Mouse (Mus musculus) limb, embryonic 10.5 days (tissue): ENCODE data around the gene B4galt1. TPM values are rescaled to one million over a fixed set of nuclear protein-coding genes. Genes with fewer than 3 reads are reported as not detected.

Experiments
- DNase-seq: peaks from one replicate; pipeline ENCODE4 v3.0.0-alpha.2; 2017; ENCODE audit warnings: low spot score
- H3K27ac ChIP-seq: fragments of 300-500 bp; sonication (generic); 2 replicates; pipeline ENCODE4 v1.5.1; 2016; ENCODE audit warnings: mild to moderate bottlenecking
- H3K27me3 ChIP-seq: fragments of 300-500 bp; sonication (generic); 2 replicates; pipeline ENCODE4 v1.6.1; 2016; ENCODE audit warnings: low read depth, mild to moderate bottlenecking; ENCODE audit not compliant: poor library complexity, severe bottlenecking
- H3K36me3 ChIP-seq: fragments of 300-500 bp; sonication (generic); 2 replicates; pipeline ENCODE4 v1.6.1; 2016; ENCODE audit warnings: mild to moderate bottlenecking, moderate library complexity
- H3K4me1 ChIP-seq: fragments of 300-500 bp; sonication (generic); 2 replicates; pipeline ENCODE4 v1.6.1; 2016
- H3K4me3 ChIP-seq: fragments of 300-500 bp; sonication (generic); 2 replicates; pipeline ENCODE4 v1.5.1; 2016; ENCODE audit warnings: mild to moderate bottlenecking, moderate library complexity
- H3K9me3 ChIP-seq: fragments of 300-500 bp; sonication (generic); replicated peaks from 2 replicates; pipeline ENCODE4 v1.6.1; 2016; ENCODE audit warnings: mild to moderate bottlenecking
- WGBS: fragments of 180-500 bp; shearing (Covaris S2); methylation state at CpG from one replicate; pipeline ENCODE4 v1.1.7; 2016; 5-methylcytosine and 5-hydroxymethylcytosine counted together
- microRNA-seq: library from miRNA; unstranded; fragments of <30 nt; microRNA quantifications from one replicate; pipeline ENCODE4, GENCODE M21; 2017
- polyA plus RNA-seq: library from polyadenylated mRNA; unstranded; fragments of >200 nt; fragmentation: Nextera tagmentation; extraction: Ambion mirVana; gene quantifications from 2 replicates; pipeline ENCODE4 v1.2.1, GENCODE M21; 2016

Gene B4galt1
- polyA plus RNA-seq, 1 experiment from 2014 or later, result 29.9 TPM

GRCm38 (mm10) chr4:40776416-40776815 lies 77.4 kb downstream of the B4galt1 start:
- Histone ChIP-seq H3K36me3 (no peaks in the 10 kb centered on the region), H3K4me3 (no peak overlapping the region), H3K4me1 (peaks cover 46% of the 10 kb centered on the region), H3K9me3 (no peaks in the 10 kb centered on the region), H3K27me3 (no peaks in the 10 kb centered on the region), H3K27ac (no peak overlapping the region)
- 88% methylated on average over 4 of the region's 4 CpGs for WGBS
- no peak for DNase-seq

DNA sequence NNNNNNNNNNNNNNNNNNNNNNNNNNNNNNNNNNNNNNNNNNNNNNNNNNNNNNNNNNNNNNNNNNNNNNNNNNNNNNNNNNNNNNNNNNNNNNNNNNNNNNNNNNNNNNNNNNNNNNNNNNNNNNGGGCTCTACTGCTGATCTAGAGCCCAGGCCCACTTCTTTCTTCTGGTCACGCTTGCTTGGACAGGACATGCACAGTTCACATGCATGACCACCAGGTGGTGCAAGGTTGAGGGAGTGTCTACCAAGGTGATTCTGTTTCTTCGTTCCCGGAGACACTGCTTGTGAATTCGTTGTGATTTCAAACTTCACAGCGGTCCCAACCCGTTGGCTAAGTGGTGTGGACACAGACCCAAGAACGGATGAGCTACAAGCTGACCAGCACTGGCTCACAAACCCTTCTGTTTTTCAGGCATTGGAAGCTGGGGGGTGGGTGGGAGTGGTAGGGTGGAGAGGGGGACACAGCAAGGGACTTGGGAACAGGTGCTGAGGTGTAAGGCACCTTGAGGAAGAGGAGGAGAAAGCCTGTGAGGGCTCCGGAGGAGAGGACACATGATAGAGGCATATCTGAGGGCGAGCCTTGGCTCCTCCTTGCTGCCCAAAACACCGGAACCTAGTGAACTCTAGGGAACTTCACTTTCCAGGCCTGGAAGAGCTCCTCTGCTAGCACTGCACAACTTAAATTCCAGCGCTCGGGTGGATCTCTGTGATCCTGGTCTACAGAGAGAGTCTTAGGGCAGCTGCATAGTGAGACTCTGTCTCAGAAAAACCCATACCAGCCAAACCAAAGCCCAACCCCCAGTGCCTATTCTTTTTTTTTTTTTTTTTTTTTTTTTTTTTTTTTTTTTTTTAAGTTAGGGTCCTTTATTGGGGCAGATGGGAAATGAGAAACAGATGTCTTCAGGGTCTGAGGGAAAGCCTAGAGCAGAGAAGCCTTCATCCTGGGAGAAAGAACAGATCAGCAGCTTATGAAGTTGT lies 79.2 kb downstream of the B4galt1 start:
- DNase-seq, result peak; percentile 86
- peak overlapping the region; percentile 46 for H3K4me3 ChIP-seq
- no peaks in the 10 kb centered on the region for H3K9me3 ChIP-seq
- H3K27me3 ChIP-seq, result no peaks in the 10 kb centered on the region
- WGBS, result 12% methylated on average over 12 of the region's 12 CpGs
- H3K4me1 ChIP-seq, result peaks cover 38% of the 10 kb centered on the region
- peak overlapping the region; percentile 89 for H3K27ac ChIP-seq
- no peaks in the 10 kb centered on the region for H3K36me3 ChIP-seq

GRCm38 (mm10) chr4:40759876-40760275 lies 93.9 kb downstream of the B4galt1 start:
- Histone ChIP-seq H3K27me3 (no peaks in the 10 kb centered on the region), H3K4me1 (peaks cover 2% of the 10 kb centered on the region; the same call in 1 of the 2 replicates), H3K27ac (no peak overlapping the region), H3K36me3 (peaks cover 11% of the 10 kb centered on the region), H3K4me3 (no peak overlapping the region), H3K9me3 (no peaks in the 10 kb centered on the region)
- 58% methylated on average over 5 of the region's 5 CpGs for WGBS
- no peak for DNase-seq

DNA sequence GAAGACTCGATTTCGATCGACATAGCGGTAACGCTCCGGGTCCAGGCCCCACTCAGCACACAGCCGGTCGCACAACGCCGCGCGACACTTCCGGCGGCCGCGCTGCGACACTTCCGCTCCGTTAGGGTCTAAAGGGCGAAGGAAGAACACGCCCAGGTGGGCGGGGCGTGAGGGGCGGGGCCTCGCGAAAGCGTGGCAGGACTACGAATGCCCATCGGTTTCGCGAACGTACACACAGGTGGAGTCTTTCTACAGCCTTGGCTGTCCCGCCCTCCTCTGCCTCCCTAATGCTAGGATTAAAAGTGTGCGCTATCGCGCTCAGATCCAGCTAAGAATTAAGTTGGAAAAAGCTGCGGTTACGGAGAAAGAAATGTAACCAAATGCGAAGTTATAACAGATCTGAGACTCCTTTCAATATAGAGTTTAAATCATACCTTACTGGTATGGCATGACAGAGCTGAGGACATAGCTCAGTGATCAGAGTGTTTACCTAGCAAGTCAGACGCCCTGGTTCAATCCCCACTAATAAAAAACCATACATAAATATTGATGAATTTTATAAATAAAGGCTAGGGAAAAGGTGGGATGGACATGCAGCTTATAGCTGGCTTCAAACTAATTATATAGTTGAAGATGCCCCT lies 95.9 kb downstream of the B4galt1 start, which contains the start of gene Smu1:
Gene Smu1 (minus strand): TSS at position 144 of the 641 bp plus-strand sequence.
- peak within 1 kb of the TSS; percentile 86 for H3K27ac ChIP-seq
- H3K4me3 ChIP-seq, result peak within 1 kb of the TSS; percentile 80
- H3K4me1 ChIP-seq, result peaks cover 2% of the 10 kb centered on the region; the same call in 1 of the 2 replicates
- H3K36me3 ChIP-seq, result peaks cover 31% of the 10 kb centered on the region
- no peaks in the 10 kb centered on the region for H3K9me3 ChIP-seq
- under 1% methylated on average over 40 of the region's 40 CpGs for WGBS
- H3K27me3 ChIP-seq, result no peaks in the 10 kb centered on the region
- DNase-seq, result peak; percentile 99

- DNase-seq, result peak; percentile 40
- H3K9me3 ChIP-seq, result no peaks in the 10 kb centered on the region
- H3K27ac ChIP-seq, result peak overlapping the region; percentile 86
- 1% methylated on average over 39 of the region's 39 CpGs for WGBS
- peaks cover 37% of the 10 kb centered on the region for H3K36me3 ChIP-seq
- H3K4me1 ChIP-seq, result peaks cover 2% of the 10 kb centered on the region; the same call in 1 of the 2 replicates
- no peaks in the 10 kb centered on the region for H3K27me3 ChIP-seq
- H3K4me3 ChIP-seq, result peak overlapping the region; percentile 80
Measured at GRCm38 (mm10) chr4:40757157-40757779, 96.5 kb downstream of the B4galt1 start.

Small RNA genes lying within 50 kb of the gene (microRNA-seq; reads per million reads assigned to microRNA genes)
- gene Gm24112 (not detected), gene Gm25931 (not detected), gene Mir5123 (not detected)

Other genes starting within 250 kb of the B4galt1 start
- 35.4 and 39.6 TPM in 2 replicates for gene Aptx, start 150.8 kb downstream of the B4galt1 start, polyA plus RNA-seq
- gene Dnaja1, start 131.9 kb downstream of the B4galt1 start, polyA plus RNA-seq, result 546 and 555 TPM in 2 replicates
- 186 and 189 TPM in 2 replicates for gene Smu1, start 96.1 kb downstream of the B4galt1 start, polyA plus RNA-seq
- gene Spink4, start 66.0 kb upstream of the B4galt1 start, polyA plus RNA-seq, result not detected in 2 replicates
- 225 and 227 TPM in 2 replicates for gene Bag1, start 94.3 kb upstream of the B4galt1 start, polyA plus RNA-seq
- gene Chmp5, start 94.4 kb upstream of the B4galt1 start, polyA plus RNA-seq, result 85.9 and 92.7 TPM in 2 replicates
- 101 and 109 TPM in 2 replicates for gene Nfx1, start 116.9 kb upstream of the B4galt1 start, polyA plus RNA-seq
- gene Aqp7, start 194.1 kb upstream of the B4galt1 start, polyA plus RNA-seq, result 0.06 and 0.24 TPM in 2 replicates
- 3.9 and 4.4 TPM in 2 replicates for gene Aqp3, start 244.2 kb upstream of the B4galt1 start, polyA plus RNA-seq